Mouse (Mus musculus) midbrain, embryonic 14.5 days (tissue): Measurements from ENCODE around the gene Ripor2. TPM values are rescaled to one million over a fixed set of nuclear protein-coding genes. Genes with fewer than 3 reads are reported as not detected.
"Not testable (repeated sequence)": the region's sequence is repeated elsewhere in the genome, so short reads cannot be mapped to it uniquely, and the experiment has no call there.

Source experiments
- ATAC-seq: fragments of 200-750 bp; cut with Nextera tagmentation; 2 replicates; pipeline ENCODE4 v1.8.0; 2017; ENCODE audit warnings: moderate number of reproducible peaks, moderate library complexity; ENCODE audit not compliant: low FRiP score, low TSS enrichment
- DNase-seq: peaks from one replicate; pipeline ENCODE4 v3.0.0-alpha.2; 2015
- H3K27ac ChIP-seq: fragments of 300-500 bp; sonication (generic); replicated peaks from 2 replicates; pipeline ENCODE4 v1.5.1; 2014; ENCODE audit warnings: mild to moderate bottlenecking, low read depth, low read length, moderate library complexity
- H3K27me3 ChIP-seq: fragments of 300-500 bp; sonication (generic); 2 replicates; pipeline ENCODE4 v1.6.1; 2014; ENCODE audit warnings: low read length, control low read depth, mixed read lengths; ENCODE audit not compliant: control insufficient read depth, insufficient read depth
- H3K36me3 ChIP-seq: fragments of 300-500 bp; sonication (generic); 2 replicates; pipeline ENCODE4 v1.6.1; 2014; ENCODE audit warnings: low read length, control low read depth; ENCODE audit not compliant: control insufficient read depth, insufficient read depth
- H3K4me1 ChIP-seq: fragments of 300-500 bp; sonication (generic); 2 replicates; pipeline ENCODE4 v1.6.1; 2014; ENCODE audit warnings: mild to moderate bottlenecking, antibody characterized with exemption, low read length, control low read depth; ENCODE audit not compliant: control insufficient read depth, insufficient read depth
- H3K4me2 ChIP-seq: fragments of 300-500 bp; sonication (generic); 2 replicates; pipeline ENCODE4 v1.6.1; 2014; ENCODE audit warnings: mild to moderate bottlenecking, low read length, moderate library complexity
- H3K4me3 ChIP-seq: fragments of 300-500 bp; sonication (generic); replicated peaks from 2 replicates; pipeline ENCODE4 v1.5.1; 2014; ENCODE audit warnings: low read depth, low read length
- H3K9ac ChIP-seq: fragments of 300-500 bp; sonication (generic); replicated peaks from 2 replicates; pipeline ENCODE4 v1.6.1; 2014; ENCODE audit warnings: mild to moderate bottlenecking, low read length, moderate library complexity
- H3K9me3 ChIP-seq: fragments of 300-500 bp; sonication (generic); 2 replicates; pipeline ENCODE4 v1.6.1; 2016; ENCODE audit warnings: low read length, control low read depth, mixed read lengths; ENCODE audit not compliant: control insufficient read depth
- WGBS: fragments of 180-500 bp; shearing (Covaris S2); extraction: QIAGEN DNeasy Blood & Tissue Kit; methylation state at CpG from one replicate; pipeline ENCODE4 v1.1.7; 2014; 5-methylcytosine and 5-hydroxymethylcytosine counted together
- polyA plus RNA-seq: library from polyadenylated mRNA; unstranded; fragments of >200 nt; fragmentation: Nextera tagmentation; extraction: Ambion mirVana; gene quantifications from 2 replicates; pipeline ENCODE4 v1.2.1, GENCODE M21; 2014

The Ripor2 gene
- polyA plus RNA-seq, 1 experiment from 2014 or later = 33.4 TPM

DNA sequence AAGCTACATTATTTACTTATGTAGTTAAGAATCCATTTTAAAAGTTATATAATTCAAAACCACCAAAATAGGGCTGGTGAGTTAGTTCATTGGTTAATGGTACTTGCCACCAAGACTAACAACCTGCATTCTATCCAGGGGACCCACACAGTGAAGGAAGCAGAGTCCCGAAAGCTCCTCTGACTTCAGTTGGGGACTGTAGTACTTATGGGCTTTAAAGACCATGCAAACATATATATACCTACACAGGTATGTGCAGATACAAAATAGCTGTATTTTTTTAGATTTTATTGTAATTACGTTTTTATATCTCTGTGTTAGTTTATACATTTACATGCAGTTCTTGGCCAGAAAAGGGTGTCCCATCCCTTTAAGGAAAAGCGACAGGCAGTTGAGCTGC, 174.8 kb downstream of the Ripor2 start:
- Histone ChIP-seq H3K4me1 (0 out of 2 replicates have a peak, but pooled peaks cover 3% of the 10 kb centered on the region), H3K4me2 (no peak overlapping the region), H3K9me3 (no peaks in the 10 kb centered on the region), H3K27me3 (no peaks in the 10 kb centered on the region), H3K27ac (no peak overlapping the region), H3K36me3 (no peaks in the 10 kb centered on the region), H3K4me3 (no peak overlapping the region), H3K9ac (no peak overlapping the region)
- ATAC-seq (no peak), DNase-seq (no peak)
- WGBS = 95% methylated on average over 3 of the region's 3 CpGs

GRCm38 (mm10) chr13:24757820-24758564, 176.0 kb downstream of the Ripor2 start:
- Histone ChIP-seq H3K4me1 (0 out of 2 replicates have a peak, but pooled peaks cover 3% of the 10 kb centered on the region), H3K4me3 (no peak overlapping the region), H3K4me2 (no peak overlapping the region), H3K36me3 (no peaks in the 10 kb centered on the region), H3K27ac (no peak overlapping the region), H3K27me3 (no peaks in the 10 kb centered on the region), H3K9me3 (no peaks in the 10 kb centered on the region), H3K9ac (no peak overlapping the region)
- WGBS = 94% methylated on average over 12 of the region's 12 CpGs
- DNase-seq (no peak), ATAC-seq (no peak)

DNA sequence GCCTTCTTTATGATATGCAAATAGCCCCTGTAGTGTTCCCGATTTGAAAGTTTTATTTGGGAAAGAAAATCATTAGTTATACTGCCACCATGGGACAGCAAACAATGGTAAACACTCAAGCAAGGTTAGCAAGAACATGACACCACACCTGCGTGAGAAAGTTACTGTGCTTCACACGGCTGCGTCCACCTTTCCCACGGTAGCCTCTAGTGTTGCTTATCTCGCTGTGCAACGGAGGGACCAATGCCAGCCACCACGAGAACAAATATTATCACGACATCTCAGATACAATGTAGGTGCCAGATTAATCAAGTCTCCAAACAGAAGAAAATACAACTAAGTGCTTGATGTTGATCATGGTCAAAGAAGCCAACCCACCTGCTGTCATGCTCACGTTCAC, 177.5 kb downstream of the Ripor2 start:
- no peak overlapping the region for H3K9ac ChIP-seq
- no peaks in the 10 kb centered on the region for H3K27me3 ChIP-seq
- no peaks in the 10 kb centered on the region for H3K36me3 ChIP-seq
- 0 out of 2 replicates have a peak, but pooled peaks cover 3% of the 10 kb centered on the region for H3K4me1 ChIP-seq
- ATAC-seq (no peak), DNase-seq (no peak)
- no peak overlapping the region for H3K4me3 ChIP-seq
- no peak overlapping the region for H3K4me2 ChIP-seq
- no peaks in the 10 kb centered on the region for H3K9me3 ChIP-seq
- 96% methylated on average over 10 of the region's 10 CpGs for WGBS
- no peak overlapping the region for H3K27ac ChIP-seq

DNA sequence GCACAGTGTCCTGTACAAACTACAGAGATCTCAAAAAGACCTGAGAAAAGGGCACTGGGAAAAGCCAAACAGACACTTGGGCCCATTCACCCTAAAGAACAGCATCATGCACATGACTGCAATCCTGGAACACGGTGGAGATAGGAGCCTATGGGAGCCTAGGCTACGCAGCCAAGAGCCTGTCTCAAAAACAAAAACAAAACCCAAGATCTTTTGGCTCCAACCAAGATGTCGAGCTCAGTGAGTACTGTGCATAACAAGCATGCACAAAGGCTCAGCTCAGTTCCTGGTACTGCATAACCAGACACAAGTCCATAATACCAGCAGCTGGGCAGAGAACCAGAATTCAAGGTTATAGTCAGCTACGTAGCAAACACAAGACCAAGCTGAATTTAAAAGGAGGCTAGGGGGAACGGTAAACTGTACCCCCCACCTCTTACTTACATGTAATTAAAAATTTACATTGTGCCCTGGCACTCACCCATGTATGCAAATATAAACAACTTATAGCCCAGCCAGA, 178.4 kb downstream of the Ripor2 start:
- DNase-seq = no peak
- H3K9me3 ChIP-seq = no peaks in the 10 kb centered on the region
- no peak overlapping the region for H3K4me3 ChIP-seq
- no peaks in the 10 kb centered on the region for H3K36me3 ChIP-seq
- H3K9ac ChIP-seq = no peak overlapping the region
- WGBS = 69% methylated on average over 5 of the region's 5 CpGs
- H3K27me3 ChIP-seq = no peaks in the 10 kb centered on the region
- 0 out of 2 replicates have a peak, but pooled peaks cover 3% of the 10 kb centered on the region for H3K4me1 ChIP-seq
- no peak overlapping the region for H3K27ac ChIP-seq
- no peak for ATAC-seq
- H3K4me2 ChIP-seq = peak overlapping the region; percentile 73

GRCm38 (mm10) chr13:24761083-24761402, 179.1 kb downstream of the Ripor2 start:
- no peak for DNase-seq
- H3K9me3 ChIP-seq = no peaks in the 10 kb centered on the region
- 6% methylated on average over 10 of the region's 10 CpGs for WGBS
- H3K4me2 ChIP-seq = peak overlapping the region; percentile 73
- H3K4me3 ChIP-seq = peak overlapping the region; percentile 98
- ATAC-seq = peak; percentile 26; the same call in 1 of the 2 replicates
- no peaks in the 10 kb centered on the region for H3K36me3 ChIP-seq
- H3K27ac ChIP-seq = no peak overlapping the region
- no peaks in the 10 kb centered on the region for H3K27me3 ChIP-seq
- 0 out of 2 replicates have a peak overlapping the region, but pooled peaks have one; percentile 54 for H3K9ac ChIP-seq
- 0 out of 2 replicates have a peak, but pooled peaks cover 3% of the 10 kb centered on the region for H3K4me1 ChIP-seq

DNA sequence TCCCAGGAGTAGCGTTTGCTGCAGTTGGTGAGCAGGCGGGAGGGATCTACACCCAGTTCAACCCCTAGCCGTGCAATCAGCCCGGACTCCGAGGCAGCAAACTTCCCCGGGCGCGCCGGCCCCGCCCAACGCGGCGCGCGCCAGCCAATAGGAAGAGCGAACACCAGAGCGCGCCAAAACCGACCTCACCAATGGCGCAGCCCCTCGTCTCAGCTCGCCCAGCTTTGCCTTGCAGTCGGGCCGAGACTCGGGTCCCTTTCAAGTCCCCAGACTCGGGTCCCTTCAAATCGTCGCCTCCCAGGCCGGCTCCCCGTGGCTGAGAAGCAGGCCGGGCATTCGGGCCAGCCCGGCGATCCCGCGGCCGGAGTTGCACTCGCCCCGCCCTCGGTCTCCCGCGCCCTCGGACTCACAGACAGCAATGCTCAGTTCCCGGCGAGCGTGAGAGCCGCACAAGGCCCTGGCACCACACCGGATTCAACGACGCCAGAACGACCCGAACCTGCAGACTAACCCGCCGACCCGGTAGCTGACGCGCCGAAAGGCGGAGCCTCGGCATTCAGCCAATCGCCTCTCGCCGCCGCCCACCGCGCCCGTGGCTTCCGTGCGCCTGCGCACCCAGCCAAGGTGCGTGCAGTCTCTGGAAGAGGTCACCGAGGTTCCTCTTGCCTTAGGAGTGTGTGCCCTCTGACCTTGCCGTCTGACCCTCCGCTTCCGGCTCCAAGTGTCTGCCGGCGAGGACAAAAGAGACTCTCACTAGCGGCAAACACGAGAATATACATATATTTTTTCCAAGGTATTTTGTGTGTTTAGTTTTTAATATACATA, 179.6 kb downstream of the Ripor2 start, which contains the start of gene Gmnn:
Gene Gmnn, minus strand, starts transcription at position 521 of the 825 bp plus-strand sequence.
- peak; percentile 91 for DNase-seq
- under 1% methylated on average over 79 of the region's 79 CpGs for WGBS

GRCm38 (mm10) chr13:24762254-24762653, 180.3 kb downstream of the Ripor2 start:
- DNase-seq (no peak), ATAC-seq (peak; percentile 22; the same call in 1 of the 2 replicates)
- H3K9me3 ChIP-seq = no peaks in the 10 kb centered on the region
- H3K4me3 ChIP-seq = peak overlapping the region; percentile 98
- 42% methylated on average over 4 of the region's 4 CpGs for WGBS
- H3K4me2 ChIP-seq = peak overlapping the region; percentile 73
- H3K9ac ChIP-seq = no peak overlapping the region
- no peaks in the 10 kb centered on the region for H3K36me3 ChIP-seq
- H3K4me1 ChIP-seq = 0 out of 2 replicates have a peak, but pooled peaks cover 3% of the 10 kb centered on the region
- H3K27me3 ChIP-seq = no peaks in the 10 kb centered on the region
- no peak overlapping the region for H3K27ac ChIP-seq

More for the DNA sequence above, 179.6 kb downstream of the Ripor2 start, which contains the start of gene Gmnn:
- Histone ChIP-seq H3K4me2 (peak within 1 kb of the TSS; percentile 73), H3K27ac (peak within 1 kb of the TSS; percentile 55; the same call in 1 of the 2 replicates), H3K9ac (peak within 1 kb of the TSS; percentile 54), H3K4me3 (peak within 1 kb of the TSS; percentile 98), H3K27me3 (no peaks in the 10 kb centered on the region), H3K9me3 (no peaks in the 10 kb centered on the region), H3K4me1 (0 out of 2 replicates have a peak, but pooled peaks cover 3% of the 10 kb centered on the region), H3K36me3 (no peaks in the 10 kb centered on the region)
- peak; percentile 97 for ATAC-seq

DNA sequence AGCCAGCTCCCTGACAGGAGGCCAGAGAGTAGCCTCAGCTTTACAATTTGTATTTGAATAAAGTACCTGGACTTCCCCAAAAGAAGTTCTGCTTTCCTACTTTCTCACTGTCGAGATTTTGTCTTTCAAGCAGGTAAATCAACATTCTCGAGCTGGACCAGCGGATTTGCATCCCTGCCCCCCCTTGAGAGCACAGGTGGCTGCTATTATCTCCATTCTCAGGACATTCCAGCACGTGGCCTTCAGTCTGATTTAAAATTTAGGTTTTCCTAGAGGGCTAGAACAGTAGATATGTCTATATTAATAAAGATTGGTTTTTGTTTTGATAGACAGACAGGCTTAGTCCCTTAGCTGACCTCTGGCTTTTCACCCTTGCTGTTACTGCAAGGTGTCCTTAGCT, 185.8 kb downstream of the Ripor2 start:
- not testable (repeated sequence) for H3K36me3 ChIP-seq, H3K4me1 ChIP-seq, DNase-seq, H3K27me3 ChIP-seq, H3K9ac ChIP-seq, H3K4me3 ChIP-seq, H3K27ac ChIP-seq, ATAC-seq, H3K4me2 ChIP-seq, H3K9me3 ChIP-seq
- WGBS = 76% methylated on average over 4 of the region's 4 CpGs
